ENCODE assay signal across 11 mouse cellular contexts in the genomic region with DNA sequence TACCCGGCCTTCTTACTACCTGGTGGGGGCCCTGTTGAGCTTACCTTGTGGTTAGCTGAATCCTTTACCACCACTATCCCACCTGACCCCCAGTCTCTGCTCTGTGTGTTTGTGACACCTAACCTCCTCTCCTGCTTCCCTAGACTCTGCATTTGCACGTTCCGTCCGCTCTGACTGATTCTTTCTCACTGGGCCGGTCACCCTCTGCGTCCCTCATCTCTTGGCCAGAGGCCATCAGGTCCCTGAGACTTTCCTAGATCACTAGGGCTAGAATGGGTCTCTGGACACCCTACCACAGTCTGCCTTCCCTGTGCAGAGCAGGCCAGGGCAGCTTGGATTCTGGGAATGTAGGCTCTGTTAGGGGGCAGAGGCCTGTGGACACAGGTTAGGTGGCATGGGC. TPM values are rescaled to one million over a fixed set of nuclear protein-coding genes. Genes with fewer than 3 reads are reported as not detected.
"Had no signal": no experiment of that assay in that cellular context is flagged by ENCODE, and none has a peak within 500 bp of the region (broad histone marks: within the 10 kb centered on the region; RNA-seq: fewer than 3 reads in every experiment).

No protein-coding gene starts in this region.

- DNase-seq: kidney, adult 2 months; kidney, postnatal 14 days; liver, embryonic 13.5 days; liver, postnatal 0 days; right cerebral cortex, adult 18-20 months had no signal

- ATAC-seq: liver, postnatal 0 days had no signal

- H3K4me2 ChIP-seq: limb, embryonic 12.5 days; liver, embryonic 13.5 days; midbrain, embryonic 12.5 days; neural tube, embryonic 15.5 days had no signal

- H3K27ac ChIP-seq: liver, embryonic 13.5 days; midbrain, embryonic 12.5 days; neural tube, embryonic 15.5 days; stomach, postnatal 0 days had no signal

- H3K4me3 ChIP-seq: limb, embryonic 12.5 days; liver, embryonic 13.5 days; midbrain, embryonic 12.5 days; myocyte; neural tube, embryonic 15.5 days had no signal

- H3K27me3 ChIP-seq: limb, embryonic 12.5 days; liver, embryonic 13.5 days; midbrain, embryonic 12.5 days; neural tube, embryonic 15.5 days had no signal

- H3K9me3 ChIP-seq: limb, embryonic 12.5 days; liver, embryonic 13.5 days; midbrain, embryonic 12.5 days; neural tube, embryonic 15.5 days had no signal

- H3K9ac ChIP-seq: limb, embryonic 12.5 days; liver, embryonic 13.5 days; liver, postnatal 0 days; midbrain, embryonic 12.5 days; neural tube, embryonic 15.5 days had no signal

RNA-seq across cellular contexts. Expression of a gene that starts 17.6 kb away (rescaled TPM):
- polyA plus RNA-seq: urinary bladder, adult 2 months had no signal
